Mouse (Mus musculus) left cerebral cortex, postnatal 36 days (tissue): ENCODE results near the gene Rab14. TPM values are rescaled to one million over a fixed set of nuclear protein-coding genes. Genes with fewer than 3 reads are reported as not detected.
A peak's percentile ranks its signal among the peaks of the same experiment; 100 is the strongest.

ENCODE experiments used
- DNase-seq, 2 experiments: peaks; one replicate each; pipeline ENCODE4 v3.0.0; 2021 to 2022; ENCODE audit warnings: low spot score in 2 of 2, mixed read lengths in 1 of 2
- intact Hi-C: fragments of 180-260 bp; cut with DNase I; formaldehyde crosslinking; loops from one replicate; pipeline ENCODE4 v1.15.1; 2025
- total RNA-seq, 2 experiments: library from RNA; stranded (reverse); gene quantifications; 2 replicates each; pipeline ENCODE4 v1.2.3; 2021

Gene Rab14
- total RNA-seq, 2 experiments from 2014 or later: 224 to 235 TPM

GRCm38 (mm10) chr2:35160206-35160605 lies 40.7 kb downstream of the Rab14 start:
- intact Hi-C loops: no loop called here
- DNase-seq: no peak

- intact Hi-C loops: no loop called here
- DNase-seq: no peak
These were observed 42.6 kb downstream of the Rab14 start for GRCm38 (mm10) chr2:35158358-35158757.

DNA sequence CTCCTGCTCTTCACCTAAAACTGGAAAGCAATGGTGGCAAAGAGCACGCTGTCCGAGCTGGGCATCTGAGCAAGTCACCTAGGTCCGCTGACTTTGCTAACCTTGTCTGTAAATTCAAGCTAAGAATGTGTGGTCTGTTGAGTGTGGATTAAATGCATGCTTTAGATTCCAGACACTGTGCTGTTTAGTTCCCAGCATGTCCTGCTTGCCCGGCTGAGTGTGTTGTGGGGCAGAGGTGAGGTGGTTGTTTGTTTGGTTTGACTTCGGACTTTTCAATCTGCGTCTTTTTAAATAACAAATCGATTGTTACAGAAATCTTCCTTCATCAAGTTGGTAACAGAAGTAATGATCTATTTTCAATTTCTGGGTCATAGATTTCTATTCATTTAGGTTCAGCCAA lies 43.1 kb downstream of the Rab14 start:
- intact Hi-C loops: no loop called here
- DNase-seq: no peak

DNA sequence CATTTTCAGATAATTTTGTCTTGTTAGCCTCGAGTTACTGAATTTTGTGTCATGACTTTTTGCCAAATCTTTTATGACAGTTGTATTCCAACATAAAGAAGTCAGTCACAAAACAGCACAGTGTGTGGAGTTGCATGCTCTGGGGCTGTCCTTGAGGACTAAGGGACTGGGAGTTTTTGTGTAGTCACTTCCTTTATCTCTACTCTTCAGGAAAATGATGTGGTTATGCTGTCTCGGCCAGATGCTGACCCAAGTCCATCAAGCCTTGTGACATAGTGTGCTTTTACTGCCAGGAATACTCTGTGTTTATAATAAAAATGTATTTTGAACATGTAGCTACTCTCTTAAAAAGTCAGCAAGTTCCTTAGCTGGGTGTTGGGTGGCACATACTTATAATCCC lies 43.9 kb downstream of the Rab14 start:
- intact Hi-C loops: no loop called here
- DNase-seq: no peak

DNA sequence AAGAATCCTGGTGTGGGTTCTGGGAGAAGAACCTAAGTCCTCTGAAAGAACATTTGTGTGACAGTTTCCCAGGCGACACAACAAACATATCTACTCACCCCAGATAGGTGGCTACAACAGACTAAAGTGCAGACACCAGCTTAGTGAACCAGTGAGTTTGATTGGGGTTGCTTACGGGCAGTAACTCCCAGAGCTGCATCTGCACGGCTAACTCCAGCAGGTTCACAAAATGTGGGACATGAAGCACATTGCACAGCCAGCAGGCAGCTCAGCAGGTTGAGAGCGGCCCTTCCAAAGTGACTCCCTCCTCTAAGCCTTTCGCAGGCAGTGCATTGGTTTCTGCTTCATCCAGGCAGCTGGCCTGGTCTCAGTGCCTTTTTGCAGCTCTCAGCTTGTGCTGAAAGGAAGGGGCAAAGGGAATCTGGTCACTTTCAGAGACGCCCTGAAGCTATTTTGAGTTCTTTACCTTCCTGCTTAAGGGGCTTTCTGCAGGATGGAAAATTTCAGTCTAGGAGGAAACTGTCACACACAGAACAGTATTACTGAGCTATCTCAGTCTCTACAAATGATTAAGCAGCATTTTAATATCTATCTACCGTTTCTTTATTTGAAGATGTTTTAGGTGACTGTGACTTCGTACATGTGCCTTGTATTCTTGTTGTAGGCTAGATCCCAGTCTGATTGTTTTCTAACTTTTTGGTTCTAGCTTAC lies 46.9 kb downstream of the Rab14 start:
- no peak for DNase-seq

GRCm38 (mm10) chr2:35153179-35153578 lies 47.7 kb downstream of the Rab14 start:
- no peak for DNase-seq
- intact Hi-C loops: no loop called here

More for the DNA sequence above, 46.9 kb downstream of the Rab14 start:
- intact Hi-C loops: no loop called here

DNA sequence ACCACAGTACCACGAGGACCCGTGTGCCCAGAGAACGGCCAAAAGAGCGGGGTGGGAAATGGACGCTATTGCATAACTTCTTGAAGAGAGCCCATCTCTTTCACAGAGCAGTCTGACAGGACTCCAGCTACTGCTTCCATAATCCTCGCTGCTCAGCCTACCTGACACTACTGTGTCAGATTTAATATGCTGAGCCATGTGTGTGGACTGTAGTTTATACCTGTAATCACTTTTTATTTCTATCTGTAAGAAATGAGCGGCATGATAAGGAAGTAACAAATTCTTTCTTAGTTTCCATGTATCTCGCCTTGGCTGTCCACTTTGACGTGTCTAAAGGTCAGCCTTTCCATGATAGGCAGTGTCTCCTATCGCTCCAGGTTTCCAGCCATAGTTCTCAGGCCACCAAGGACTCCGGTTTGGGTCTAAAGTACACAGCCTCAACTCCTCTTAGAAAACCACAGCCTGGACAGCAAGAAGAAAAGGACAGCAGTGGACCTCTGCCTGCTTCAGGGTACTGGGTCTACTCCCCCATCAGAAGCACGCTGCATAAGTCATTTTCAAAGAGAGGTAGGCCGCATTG lies 49.5 kb downstream of the Rab14 start:
- intact Hi-C loops: no loop called here
- DNase-seq: no peak

GRCm38 (mm10) chr2:35148806-35149205 lies 52.1 kb downstream of the Rab14 start:
- no peak for DNase-seq
- intact Hi-C loops: no loop called here

GRCm38 (mm10) chr2:35141673-35142072 lies 59.2 kb downstream of the Rab14 start:
- intact Hi-C loops: no loop called here
- no peak for DNase-seq

DNA sequence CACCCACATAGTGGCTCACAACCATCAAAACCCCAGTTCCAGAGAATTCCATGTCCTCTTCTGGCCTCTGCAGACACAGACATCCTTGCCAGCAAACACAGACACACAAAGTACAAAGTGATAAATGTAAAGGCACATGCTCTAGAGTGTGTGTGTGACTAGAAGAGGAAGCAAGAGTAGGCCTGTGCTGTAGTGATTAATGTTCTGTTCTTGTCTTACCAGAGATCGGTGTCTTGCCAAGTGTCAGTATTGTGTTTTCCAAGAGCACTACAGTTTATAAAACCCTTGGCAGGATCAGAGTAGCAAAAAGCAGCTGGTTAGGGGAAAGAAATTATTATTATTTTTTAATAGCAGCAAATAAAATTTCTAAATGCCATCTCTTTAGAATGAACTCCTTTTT lies 62.3 kb downstream of the Rab14 start:
- intact Hi-C loops: no loop called here
- DNase-seq: no peak

GRCm38 (mm10) chr2:35133891-35134290 lies 67.0 kb downstream of the Rab14 start:
- no peak for DNase-seq
- intact Hi-C loops: no loop called here

- no peak for DNase-seq
- intact Hi-C loops: no loop called here
These were observed 68.3 kb downstream of the Rab14 start for GRCm38 (mm10) chr2:35132662-35133055.

GRCm38 (mm10) chr2:35131991-35132661 lies 68.8 kb downstream of the Rab14 start:
- intact Hi-C loops: no loop called here
- DNase-seq: peak; percentile 91 to 96

- no peak for DNase-seq
- intact Hi-C loops: no loop called here
These were observed 69.4 kb downstream of the Rab14 start for GRCm38 (mm10) chr2:35131491-35131890.

Other genes starting within 250 kb of the Rab14 start
- gene Traf1, start 239.3 kb downstream of the Rab14 start, total RNA-seq: 1 to 10 TPM; 1.2 to 1.4 TPM
- under 1 TPM in 1 of 2 experiments, not detected in 1; 0.27 TPM for gene Hc, start 139.7 kb downstream of the Rab14 start, total RNA-seq
- under 1 TPM in 1 of 2 experiments, not detected in 1; 0.45 TPM for gene AI182371, start 99.6 kb downstream of the Rab14 start, total RNA-seq
- gene Cntrl, start 91.6 kb downstream of the Rab14 start, total RNA-seq: 10 to 100 TPM in 1 of 2 experiments, 1 to 10 TPM in 1; 6.7 to 11.0 TPM
- gene Gsn, start 55.3 kb upstream of the Rab14 start, total RNA-seq: 10 to 100 TPM; 57.7 to 90.6 TPM
- 1 to 10 TPM; 5.7 to 6.0 TPM for gene Stom, start 135.9 kb upstream of the Rab14 start, total RNA-seq
- not detected for gene 4930568D16Rik, start 166.6 kb upstream of the Rab14 start, total RNA-seq
- not detected for gene 4930402F06Rik, start 196.1 kb upstream of the Rab14 start, total RNA-seq